Mouse (Mus musculus): ENCODE measurements at regions not wholly inside any gene's neighbourhood (a gene's known extent, or its start where the extent isn't known, plus 50 kb on each side); places are given as distances from the start of the nearest gene placed in this dataset.

DNA sequence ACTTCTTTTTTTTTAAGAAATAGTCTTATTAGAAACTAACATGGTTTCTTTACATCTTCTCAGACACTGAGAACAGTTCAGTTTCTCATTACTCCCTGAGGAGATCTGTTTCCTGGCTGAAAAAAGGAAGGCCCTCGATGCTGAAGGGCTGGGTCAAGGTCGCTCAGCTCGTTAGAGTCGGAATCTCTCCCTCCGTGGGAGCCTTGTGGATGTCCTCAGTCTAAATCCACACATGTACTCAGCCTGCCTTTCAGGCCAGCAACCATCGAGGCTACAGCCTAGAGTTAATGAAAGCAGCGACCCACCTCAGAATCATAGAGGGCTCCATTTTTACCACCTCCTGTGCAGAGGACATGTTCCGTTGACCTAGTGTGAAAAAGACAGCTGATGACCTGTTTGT is 190.2 kb upstream of the Hnrnpa3 start:
- TF ChIP-seq TAL1 (IDR thresholded peaks at IDR 0.05; ENCODE audit: low read length) (no peak), GATA1 (IDR thresholded peaks at IDR 0.05; ENCODE audit: low read length) (no peak)

Data from erythroblast, embryonic 14.5 days (primary cell).